Mouse (Mus musculus) cerebellum, adult 2 months (tissue): Measurements from ENCODE around the gene Tmem37.
"Not testable (repeated sequence)": the region's sequence is repeated elsewhere in the genome, so short reads cannot be mapped to it uniquely, and the experiment has no call there.

Experiments
- CTCF ChIP-seq: fragments of 200-500 bp; IDR thresholded peaks from 2 replicates; pipeline ENCODE4 v1.5.1; 2011; ENCODE audit warnings: low read depth, mild to moderate bottlenecking, control low read depth, low read length, moderate library complexity, borderline replicate concordance; ENCODE audit not compliant: insufficient read depth
- POLR2A ChIP-seq: fragments of 200-500 bp; IDR thresholded peaks from 2 replicates; pipeline ENCODE4 v1.6.1; 2011; ENCODE audit warnings: low read length, control low read depth, borderline replicate concordance; ENCODE audit not compliant: insufficient read depth

DNA sequence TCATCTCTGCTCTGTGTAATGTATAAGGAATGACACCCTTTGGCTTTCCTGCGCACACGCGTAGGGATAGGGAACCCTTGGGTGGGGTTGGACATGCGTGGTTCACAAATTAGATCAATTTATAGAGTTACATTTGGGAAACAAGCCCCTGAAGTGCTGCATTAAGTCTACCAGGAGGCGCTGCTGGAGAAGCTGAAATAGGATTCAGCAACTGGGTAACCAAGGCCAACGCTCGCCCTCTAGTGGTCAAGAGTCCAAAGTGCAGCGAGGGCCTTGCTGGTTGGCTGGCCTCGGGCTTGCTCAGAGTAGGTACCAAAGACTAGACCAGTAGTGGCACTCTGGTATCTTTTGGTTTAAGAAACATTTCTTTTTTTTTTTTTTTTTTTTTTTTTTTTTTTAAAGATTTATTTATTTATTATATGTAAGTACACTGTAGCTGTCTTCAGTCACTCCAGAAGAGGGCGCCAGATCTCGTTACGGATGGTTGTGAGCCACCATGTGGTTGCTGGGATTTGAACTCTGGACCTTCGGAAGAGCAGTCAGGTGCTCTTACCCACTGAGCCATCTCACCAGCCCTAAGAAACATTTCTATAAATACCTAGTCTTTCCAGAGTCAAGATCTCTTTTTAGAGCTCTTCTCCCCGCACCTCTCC, 19.7 kb upstream of the Tmem37 start:
- TF ChIP-seq CTCF = peak; percentile 94
- not testable (repeated sequence) for TF ChIP-seq POLR2A
